Mouse (Mus musculus): ENCODE measurements around the gene Gm49321. TPM values are rescaled to one million over a fixed set of nuclear protein-coding genes. Genes with fewer than 3 reads are reported as not detected.
A peak's percentile ranks its signal among the peaks of the same experiment; 100 is the strongest.

Gm49321 gene
- polyA plus RNA-seq, 1 experiment from 2014 or later, result 7.3 TPM

DNA sequence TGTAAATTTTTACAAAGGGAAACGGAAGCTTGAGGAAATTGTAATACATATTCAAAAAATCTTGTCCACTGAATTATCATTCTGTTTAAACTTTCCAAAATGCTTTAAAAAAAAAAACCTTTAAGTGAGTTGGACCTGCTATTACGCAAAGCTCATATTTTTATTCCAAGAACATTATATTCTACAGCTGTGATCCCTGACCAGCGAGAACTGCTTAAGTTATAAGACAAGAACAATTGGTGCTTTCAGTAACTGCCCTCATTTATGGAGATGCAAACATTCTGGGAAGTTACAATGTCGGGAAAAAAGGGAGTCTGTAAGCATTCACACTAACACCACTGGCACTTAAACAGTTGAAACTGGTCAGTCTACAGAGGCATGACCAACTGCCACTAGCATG lies 31.9 kb upstream of the Gm49321 start:
- Histone ChIP-seq H3K9me3 (replicated peaks) (no peaks in the 10 kb centered on the region), H3K4me2 (no peak overlapping the region), H3K36me3 (no peaks in the 10 kb centered on the region), H3K9ac (no peak overlapping the region), H3K27ac (no peak overlapping the region), H3K4me3 (no peak overlapping the region), H3K4me1 (replicated peaks) (peaks cover 6% of the 10 kb centered on the region), H3K27me3 (no peaks in the 10 kb centered on the region)
- no peak for ATAC-seq (replicated peaks; ENCODE audit: insufficient number of reproducible peaks, insufficient read depth, low FRiP score, low read depth)
- 78% methylated on average over 4 of the region's 4 CpGs for WGBS

DNA sequence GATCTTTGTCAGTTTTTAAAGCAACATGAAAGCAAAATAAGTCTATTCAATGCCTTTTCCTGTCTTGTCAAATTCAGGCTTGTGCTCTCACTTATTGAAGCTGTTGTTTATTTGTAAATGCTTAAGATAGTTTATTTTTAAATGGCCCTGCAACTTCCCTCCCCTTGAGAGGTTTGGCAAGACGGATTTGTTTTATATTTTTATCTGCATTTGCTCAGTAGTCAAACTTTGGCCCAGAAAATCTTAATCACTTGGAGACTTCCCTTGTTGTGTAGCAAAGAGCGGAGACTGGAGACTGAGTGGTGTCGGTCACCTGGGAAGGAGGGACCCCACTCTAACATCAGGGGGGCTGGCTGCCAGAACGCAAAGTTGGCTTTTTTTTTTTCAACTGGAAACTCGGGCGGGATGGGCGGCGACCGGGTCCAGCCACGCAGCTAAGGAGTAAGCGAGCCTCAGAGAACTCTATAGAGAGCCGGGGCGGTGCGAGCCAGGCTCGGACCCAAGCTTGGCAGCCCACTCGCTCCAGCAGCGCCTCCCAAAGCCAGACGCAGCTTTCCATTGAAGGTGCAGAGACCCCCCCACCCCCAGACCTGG lies 30.3 kb upstream of the Gm49321 start:
- Histone ChIP-seq H3K27me3 (no peaks in the 10 kb centered on the region), H3K36me3 (no peaks in the 10 kb centered on the region), H3K9me3 (replicated peaks) (no peaks in the 10 kb centered on the region), H3K27ac (peak overlapping the region; percentile 94), H3K4me3 (peak overlapping the region; percentile 94), H3K4me1 (replicated peaks) (peaks cover 10% of the 10 kb centered on the region), H3K9ac (peak overlapping the region; percentile 67), H3K4me2 (peak overlapping the region; percentile 79)
- no peak for ATAC-seq (replicated peaks; ENCODE audit: insufficient number of reproducible peaks, insufficient read depth, low FRiP score, low read depth)
- WGBS, result 1% methylated on average over 18 of the region's 18 CpGs

DNA sequence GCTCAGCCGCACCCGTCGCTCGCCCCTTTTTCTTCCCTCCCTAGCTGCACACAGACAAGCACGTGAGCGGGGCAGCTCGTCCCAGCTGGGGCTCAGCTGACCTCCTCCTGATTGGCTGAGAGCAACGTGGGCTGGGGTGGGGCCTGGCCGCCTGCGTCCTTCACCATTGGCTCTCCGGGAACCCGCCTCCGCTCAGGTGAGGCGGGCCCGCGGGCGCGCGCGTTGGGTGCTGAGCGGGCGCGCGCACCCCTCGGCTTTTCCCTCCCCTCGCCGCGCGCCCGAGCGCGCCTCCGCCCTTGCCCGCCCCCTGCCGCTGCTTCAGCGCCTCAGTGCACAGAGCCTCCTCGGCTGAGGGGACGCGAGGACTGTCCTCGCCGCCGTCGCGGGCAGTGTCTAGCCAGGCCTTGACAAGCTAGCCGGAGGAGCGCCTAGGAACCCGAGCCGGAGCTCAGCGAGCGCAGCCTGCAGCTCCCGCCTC lies 29.7 kb upstream of the Gm49321 start:
- ATAC-seq (replicated peaks; ENCODE audit: insufficient number of reproducible peaks, insufficient read depth, low FRiP score, low read depth), result peak; percentile 99
- peak overlapping the region; percentile 99 for H3K9ac ChIP-seq
- H3K36me3 ChIP-seq, result no peaks in the 10 kb centered on the region
- H3K27me3 ChIP-seq, result no peaks in the 10 kb centered on the region
- H3K4me2 ChIP-seq, result peak overlapping the region; percentile 79
- peaks cover 10% of the 10 kb centered on the region for H3K4me1 ChIP-seq (replicated peaks)
- peak overlapping the region; percentile 94 for H3K4me3 ChIP-seq
- H3K27ac ChIP-seq, result peak overlapping the region; percentile 99
- WGBS, result under 1% methylated on average over 50 of the region's 51 CpGs
- no peaks in the 10 kb centered on the region for H3K9me3 ChIP-seq (replicated peaks)

DNA sequence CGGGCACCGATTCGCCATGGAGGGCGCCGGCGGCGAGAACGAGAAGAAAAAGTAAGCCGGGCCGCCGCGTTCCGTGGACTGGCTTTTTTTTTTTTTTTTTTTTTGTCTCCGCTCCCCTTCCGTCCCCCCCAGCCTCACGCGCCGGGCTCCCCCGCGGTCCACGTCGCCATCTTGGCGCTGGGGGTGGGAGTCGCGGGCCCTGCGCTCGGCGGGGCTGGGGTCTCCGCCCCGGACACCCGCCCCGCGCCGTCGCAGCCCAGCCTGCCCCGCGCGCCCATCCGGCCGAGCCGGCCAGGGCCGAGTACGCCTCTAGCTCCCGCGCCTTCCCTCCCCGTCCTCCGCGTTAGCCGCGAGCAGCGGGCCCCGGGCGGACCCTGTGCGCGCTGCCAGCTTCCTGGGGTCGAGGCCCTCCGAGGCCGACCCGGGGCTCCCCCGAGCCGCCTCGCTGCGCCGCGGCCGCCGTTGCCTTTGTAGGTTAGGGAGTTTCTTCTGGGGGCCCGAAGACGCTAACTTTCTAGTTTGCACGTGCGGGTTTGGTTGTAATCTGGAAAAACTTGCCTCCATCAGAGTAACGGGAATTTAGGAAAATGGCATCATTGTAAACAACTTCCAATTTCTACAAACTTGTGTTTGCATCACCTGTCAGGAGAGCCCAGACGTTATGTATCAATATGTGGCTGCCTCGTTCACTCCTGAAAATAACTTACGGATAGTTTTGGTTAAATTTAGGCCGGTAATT lies 29.0 kb upstream of the Gm49321 start:
- Histone ChIP-seq H3K9ac (peak overlapping the region; percentile 99), H3K4me1 (replicated peaks) (peaks cover 10% of the 10 kb centered on the region), H3K36me3 (no peaks in the 10 kb centered on the region), H3K27ac (peak overlapping the region; percentile 99), H3K27me3 (no peaks in the 10 kb centered on the region), H3K4me2 (peak overlapping the region; percentile 56), H3K9me3 (replicated peaks) (no peaks in the 10 kb centered on the region), H3K4me3 (peak overlapping the region; percentile 94)
- peak; percentile 52 for ATAC-seq (replicated peaks; ENCODE audit: insufficient number of reproducible peaks, insufficient read depth, low FRiP score, low read depth)
- under 1% methylated on average over 62 of the region's 76 CpGs for WGBS

DNA sequence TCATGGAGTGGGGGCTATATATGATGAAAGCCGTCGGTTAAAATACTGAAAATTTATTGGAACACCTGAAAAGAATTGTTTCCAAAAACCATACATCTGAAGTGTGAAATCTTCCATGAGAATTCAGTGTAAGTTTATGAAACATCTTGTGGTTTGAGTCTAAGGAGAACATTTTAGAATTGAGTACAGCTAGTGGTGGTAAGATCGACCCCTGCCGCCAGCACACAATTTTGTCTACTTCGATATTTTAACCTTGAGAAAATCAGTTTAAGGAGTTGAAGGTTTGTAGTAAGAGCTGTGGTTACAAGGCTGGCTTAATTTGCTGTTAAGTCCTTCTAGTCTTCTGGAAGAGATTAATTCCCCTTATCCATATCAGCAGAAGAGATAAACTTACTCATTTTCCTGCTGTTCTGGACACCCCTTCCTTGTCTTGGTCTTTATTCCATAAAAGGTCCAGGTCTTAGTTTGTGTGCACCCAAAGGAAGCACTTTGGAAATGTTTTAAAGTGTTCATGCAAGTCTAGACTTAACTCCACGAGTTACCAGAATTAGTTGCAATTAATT lies 28.4 kb upstream of the Gm49321 start:
- Histone ChIP-seq H3K36me3 (no peaks in the 10 kb centered on the region), H3K27ac (peak overlapping the region; percentile 99), H3K4me1 (replicated peaks) (peaks cover 10% of the 10 kb centered on the region), H3K9ac (peak overlapping the region; percentile 99), H3K9me3 (replicated peaks) (no peaks in the 10 kb centered on the region), H3K27me3 (no peaks in the 10 kb centered on the region), H3K4me2 (peak overlapping the region; percentile 56), H3K4me3 (peak overlapping the region; percentile 94)
- ATAC-seq (replicated peaks; ENCODE audit: insufficient number of reproducible peaks, insufficient read depth, low FRiP score, low read depth), result no peak
- WGBS, result under 1% methylated on average over 6 of the region's 6 CpGs

DNA sequence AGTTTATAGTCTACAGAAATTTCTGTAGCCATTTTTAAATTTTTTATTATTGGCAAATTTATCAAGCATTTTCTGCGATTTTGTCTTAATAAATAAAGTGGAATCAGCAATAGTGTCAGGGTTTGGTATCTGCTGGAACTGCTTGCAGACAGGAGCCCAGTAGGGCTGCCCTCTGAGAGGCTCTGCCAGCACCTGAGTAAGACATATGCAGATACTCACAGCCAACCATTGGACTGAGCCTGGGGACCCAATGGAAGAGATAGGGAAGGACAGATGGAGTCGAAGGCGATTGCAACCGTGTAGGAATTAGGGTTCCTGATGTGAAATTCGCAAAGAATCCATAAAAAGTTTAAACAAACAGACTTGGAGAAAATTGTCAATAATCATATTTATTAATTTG lies 19.0 kb upstream of the Gm49321 start:
- Histone ChIP-seq H3K36me3 (no peaks in the 10 kb centered on the region), H3K27ac (no peak overlapping the region), H3K4me2 (no peak overlapping the region), H3K4me1 (replicated peaks) (peaks cover 15% of the 10 kb centered on the region), H3K4me3 (no peak overlapping the region), H3K9me3 (replicated peaks) (no peaks in the 10 kb centered on the region), H3K27me3 (no peaks in the 10 kb centered on the region), H3K9ac (no peak overlapping the region)
- no peak for ATAC-seq (replicated peaks; ENCODE audit: insufficient number of reproducible peaks, insufficient read depth, low FRiP score, low read depth)
- WGBS, result 81% methylated on average over 5 of the region's 5 CpGs

DNA sequence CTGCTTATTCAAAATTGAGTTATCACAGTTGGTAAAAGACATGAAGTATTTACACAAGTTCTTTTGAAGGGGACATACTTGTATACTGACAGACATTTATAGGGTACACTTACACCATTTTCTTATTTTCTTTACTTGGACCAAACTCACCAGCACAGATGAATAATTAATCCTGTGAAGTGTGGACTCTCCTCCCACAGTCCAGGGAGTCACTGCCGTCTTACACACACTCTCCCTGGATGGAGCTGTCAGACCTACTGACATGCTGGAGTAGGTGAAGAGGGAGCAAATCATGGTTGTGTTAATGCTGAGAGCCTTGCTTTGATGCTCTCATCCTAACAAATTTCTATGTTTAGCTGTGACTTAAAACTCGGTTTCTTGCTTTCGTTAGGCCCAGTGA lies 7.2 kb upstream of the Gm49321 start:
- Histone ChIP-seq H3K9ac (no peak overlapping the region), H3K4me1 (replicated peaks) (no peaks in the 10 kb centered on the region), H3K27ac (no peak overlapping the region), H3K4me2 (no peak overlapping the region), H3K4me3 (no peak overlapping the region), H3K9me3 (replicated peaks) (no peaks in the 10 kb centered on the region), H3K36me3 (peaks cover 66% of the 10 kb centered on the region), H3K27me3 (no peaks in the 10 kb centered on the region)
- ATAC-seq (replicated peaks; ENCODE audit: insufficient number of reproducible peaks, insufficient read depth, low FRiP score, low read depth), result no peak
- 61% methylated on average over 3 of the region's 3 CpGs for WGBS

DNA sequence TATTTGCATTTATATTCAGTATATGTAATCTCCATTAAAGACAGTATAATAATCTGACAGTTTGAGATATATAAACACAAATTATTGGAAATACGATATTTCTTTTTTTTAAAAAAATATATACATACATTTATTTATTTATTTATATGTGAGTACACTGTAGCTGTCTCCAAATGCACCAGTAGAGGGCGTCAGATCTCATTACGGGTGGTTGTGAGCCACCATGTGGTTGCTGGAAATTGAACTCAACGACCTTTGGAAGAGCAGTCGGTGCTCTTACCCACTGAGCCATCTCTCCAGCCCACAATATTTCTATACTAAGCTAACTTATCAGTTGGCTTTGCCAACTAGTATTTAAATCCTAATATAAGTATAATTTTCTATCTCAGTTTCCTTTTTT lies 6.2 kb upstream of the Gm49321 start:
- no peak overlapping the region for H3K4me2 ChIP-seq
- no peak overlapping the region for H3K27ac ChIP-seq
- H3K4me1 ChIP-seq (replicated peaks), result no peaks in the 10 kb centered on the region
- H3K27me3 ChIP-seq, result no peaks in the 10 kb centered on the region
- no peak overlapping the region for H3K4me3 ChIP-seq
- peaks cover 69% of the 10 kb centered on the region for H3K36me3 ChIP-seq
- no peaks in the 10 kb centered on the region for H3K9me3 ChIP-seq (replicated peaks)
- ATAC-seq (replicated peaks; ENCODE audit: insufficient number of reproducible peaks, insufficient read depth, low FRiP score, low read depth), result no peak
- no peak overlapping the region for H3K9ac ChIP-seq
- 47% methylated on average over 5 of the region's 5 CpGs for WGBS

DNA sequence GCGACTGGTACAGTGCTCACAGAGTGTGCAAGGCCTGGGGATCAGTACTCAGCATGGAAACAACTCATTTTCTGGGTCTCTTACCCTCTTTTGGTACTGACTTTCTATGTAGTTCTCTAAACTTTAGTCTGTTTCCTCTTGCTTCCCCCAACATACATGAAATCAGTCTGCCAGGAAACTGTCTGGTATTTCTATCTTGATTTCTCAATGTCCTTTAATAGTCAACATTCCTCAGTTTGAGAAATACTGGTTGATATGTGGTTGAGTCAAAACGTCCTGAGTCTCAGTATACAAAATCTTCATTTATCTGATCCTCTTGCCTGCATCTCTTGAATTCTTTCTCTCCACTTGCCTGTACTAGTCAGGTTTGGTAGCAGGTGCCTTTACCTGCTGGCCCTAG lies 2.9 kb upstream of the Gm49321 start:
- Histone ChIP-seq H3K27ac (no peak overlapping the region), H3K4me1 (replicated peaks) (no peaks in the 10 kb centered on the region), H3K9ac (no peak overlapping the region), H3K4me2 (no peak overlapping the region), H3K9me3 (replicated peaks) (no peaks in the 10 kb centered on the region), H3K27me3 (no peaks in the 10 kb centered on the region), H3K36me3 (peaks cover 79% of the 10 kb centered on the region), H3K4me3 (no peak overlapping the region)
- 72% methylated on average over 2 of the region's 2 CpGs for WGBS
- no peak for ATAC-seq (replicated peaks; ENCODE audit: insufficient number of reproducible peaks, insufficient read depth, low FRiP score, low read depth)

DNA sequence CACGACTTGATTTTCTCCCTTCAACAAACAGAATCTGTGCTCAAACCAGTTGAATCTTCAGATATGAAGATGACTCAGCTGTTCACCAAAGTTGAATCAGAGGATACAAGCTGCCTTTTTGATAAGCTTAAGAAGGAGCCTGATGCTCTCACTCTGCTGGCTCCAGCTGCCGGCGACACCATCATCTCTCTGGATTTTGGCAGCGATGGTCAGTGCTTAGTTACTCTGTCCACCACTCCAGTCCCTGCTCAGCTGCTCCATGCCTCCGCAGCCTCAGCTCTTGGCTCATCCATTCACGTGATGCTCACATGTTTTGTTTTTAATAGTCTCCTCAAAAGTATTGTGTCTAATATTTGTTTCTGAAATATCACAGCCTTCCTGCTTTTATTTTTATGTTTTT lies 2.1 kb downstream of the Gm49321 start:
- Histone ChIP-seq H3K4me3 (no peak overlapping the region), H3K36me3 (peaks cover 75% of the 10 kb centered on the region), H3K4me1 (replicated peaks) (peaks cover 3% of the 10 kb centered on the region; the same call in 1 of the 2 replicates), H3K9ac (no peak overlapping the region), H3K27ac (no peak overlapping the region), H3K9me3 (replicated peaks) (no peaks in the 10 kb centered on the region), H3K27me3 (no peaks in the 10 kb centered on the region), H3K4me2 (no peak overlapping the region)
- 74% methylated on average over 6 of the region's 6 CpGs for WGBS
- ATAC-seq (replicated peaks; ENCODE audit: insufficient number of reproducible peaks, insufficient read depth, low FRiP score, low read depth), result no peak

DNA sequence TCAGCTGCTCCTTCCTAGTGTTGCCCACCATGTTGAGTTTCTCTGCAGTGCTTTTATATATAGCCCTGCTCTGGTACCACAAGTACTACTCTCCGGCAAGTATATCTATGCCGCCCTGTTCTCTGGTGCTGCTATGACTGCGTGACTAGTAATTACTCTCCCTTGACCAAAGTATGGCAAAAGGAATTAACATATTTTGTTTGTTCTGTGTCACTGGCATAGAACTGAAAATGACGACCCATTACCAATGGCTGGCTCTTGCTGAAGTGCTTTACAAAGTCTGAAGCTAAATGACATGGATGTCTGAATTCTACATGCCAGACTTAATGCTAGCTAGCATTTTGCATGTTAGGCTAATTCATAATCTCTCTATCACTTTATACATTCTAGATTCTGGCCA lies 11.0 kb downstream of the Gm49321 start:
- H3K9me3 ChIP-seq (replicated peaks), result no peaks in the 10 kb centered on the region
- peak overlapping the region; percentile 83 for H3K27ac ChIP-seq
- WGBS, result 64% methylated on average over 4 of the region's 4 CpGs
- peaks cover 27% of the 10 kb centered on the region for H3K36me3 ChIP-seq
- H3K4me3 ChIP-seq, result peak overlapping the region; percentile 56
- H3K4me2 ChIP-seq, result peak overlapping the region; percentile 81
- no peak for ATAC-seq (replicated peaks; ENCODE audit: insufficient number of reproducible peaks, insufficient read depth, low FRiP score, low read depth)
- H3K27me3 ChIP-seq, result no peaks in the 10 kb centered on the region
- peaks cover 21% of the 10 kb centered on the region for H3K4me1 ChIP-seq (replicated peaks)
- H3K9ac ChIP-seq, result peak overlapping the region; percentile 66; the same call in 1 of the 2 replicates
